Mouse (Mus musculus) right cerebral cortex, postnatal 36 days (tissue): ENCODE measurements around the gene Dcp1a.

Source experiments
- DNase-seq, 2 experiments: peaks; one replicate each; pipeline ENCODE4 v3.0.0; 2022; ENCODE audit warnings: low spot score in 2 of 2, mixed read lengths in 1 of 2

Gene Dcp1a

DNA sequence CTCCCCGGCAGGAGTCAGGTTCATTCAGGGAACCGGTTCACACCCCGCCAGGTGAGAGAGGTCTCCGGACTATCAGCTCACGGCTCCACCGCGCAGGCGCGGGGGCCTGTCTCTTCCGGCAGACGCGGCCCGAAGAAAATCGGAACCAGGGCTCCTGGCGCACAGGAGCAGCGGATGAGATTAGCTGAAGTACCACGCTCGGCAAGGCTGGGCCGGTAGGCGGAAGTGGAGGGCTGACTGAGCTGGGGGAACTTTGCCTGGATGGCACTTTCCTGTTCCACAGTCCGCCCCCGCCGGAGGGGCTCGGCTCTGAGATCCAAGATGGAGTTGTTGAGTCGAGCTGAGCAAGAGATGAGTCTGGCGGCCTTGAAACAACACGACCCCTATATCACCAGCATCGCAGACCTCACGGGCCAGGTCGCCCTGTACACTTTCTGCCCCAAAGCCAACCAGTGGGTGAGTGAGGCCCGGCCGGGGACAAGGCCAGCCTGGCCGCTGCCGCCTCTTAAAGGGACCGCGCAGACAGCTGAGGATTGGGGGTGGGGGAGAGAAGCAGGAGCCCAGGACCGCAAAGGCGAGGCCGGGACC is at the start of gene Dcp1a:
Dcp1a (plus strand) TSS at position 175 of the 588 bp plus-strand sequence.
- DNase-seq = peak; percentile 95

- no peak for DNase-seq
Observed at GRCm38 (mm10) chr14:30429606-30430005, 49.7 kb upstream of the Dcp1a start.

DNA sequence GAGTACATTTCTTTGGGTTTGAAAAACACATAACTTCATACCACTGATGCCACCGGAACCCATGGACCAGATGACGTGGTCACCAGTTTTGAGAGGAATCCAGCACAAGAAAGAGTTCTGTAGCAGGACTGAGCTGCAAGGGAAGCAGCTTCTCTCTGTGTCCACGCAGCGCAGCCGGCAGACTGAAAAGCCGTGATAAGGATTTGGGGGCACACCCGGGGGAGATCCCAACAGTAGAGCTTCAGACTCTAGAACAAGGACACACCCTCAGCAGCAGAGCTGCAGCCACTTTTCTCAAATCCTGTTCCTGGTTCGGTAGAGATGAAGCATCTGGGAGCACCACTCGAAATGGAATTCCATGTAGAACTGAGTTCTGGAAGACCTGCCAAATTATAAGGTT is 49.3 kb upstream of the Dcp1a start:
- no peak for DNase-seq

GRCm38 (mm10) chr14:30430446-30430845 is 48.9 kb upstream of the Dcp1a start:
- no peak for DNase-seq

- DNase-seq = no peak
Observed at GRCm38 (mm10) chr14:30435316-30435715, 44.0 kb upstream of the Dcp1a start.

DNA sequence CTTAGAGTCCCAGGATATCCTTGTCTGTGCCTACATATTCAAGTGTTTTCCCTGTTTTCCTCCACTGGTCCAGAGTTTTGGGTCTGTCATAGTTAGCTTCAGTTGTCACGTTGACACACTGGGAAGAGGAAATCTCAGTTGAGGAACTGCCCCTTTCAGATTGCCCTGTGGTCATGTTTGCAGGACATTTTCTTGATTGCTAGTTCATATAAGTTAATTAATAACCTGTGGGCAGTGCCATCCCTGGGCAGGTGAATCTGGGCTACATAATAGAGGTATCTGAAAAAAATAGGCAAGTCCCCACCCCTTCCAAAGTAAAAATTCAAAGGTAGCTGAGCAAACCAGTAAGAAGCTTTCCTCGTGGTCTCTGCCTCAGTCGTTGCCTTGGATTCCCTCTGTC is 39.4 kb upstream of the Dcp1a start:
- no peak for DNase-seq

DNA sequence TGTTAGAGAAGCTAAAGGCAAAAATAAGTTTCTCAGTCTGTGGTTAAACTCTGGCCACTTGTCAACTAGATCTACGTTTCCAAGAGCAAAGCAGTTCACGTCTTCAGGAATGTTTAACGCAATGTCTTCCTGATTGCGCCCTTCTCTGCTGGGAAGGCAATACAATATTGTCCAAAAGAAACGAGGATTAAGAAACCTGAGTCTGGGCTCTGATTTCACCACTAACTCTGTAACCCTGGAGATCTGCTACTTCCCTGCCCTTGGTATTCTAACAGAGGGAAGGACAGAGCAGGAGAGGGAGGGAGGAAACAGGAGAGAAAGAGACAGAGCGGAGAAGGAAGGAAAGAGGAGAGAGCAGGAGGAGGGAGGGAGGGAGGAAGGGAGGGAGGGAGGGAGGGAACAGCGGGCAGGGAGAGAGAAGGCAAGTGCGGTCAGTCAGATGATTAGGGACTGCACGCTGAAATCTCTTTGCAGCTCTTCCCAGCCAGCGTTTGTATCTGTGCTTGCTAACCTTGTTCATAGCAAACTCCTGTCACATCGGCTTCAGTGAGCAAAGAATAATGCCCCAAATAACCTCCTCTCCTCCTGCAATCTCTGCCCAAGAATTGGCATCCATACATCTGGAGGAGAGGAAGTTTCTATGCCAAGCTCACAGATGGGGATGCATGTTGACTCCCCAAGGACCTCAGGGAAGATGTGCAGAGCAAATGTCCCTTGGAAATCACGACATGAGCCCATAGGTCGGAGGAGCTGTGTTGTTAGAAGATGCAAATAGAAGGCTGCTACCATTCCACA is 23.3 kb upstream of the Dcp1a start:
- DNase-seq = no peak

DNA sequence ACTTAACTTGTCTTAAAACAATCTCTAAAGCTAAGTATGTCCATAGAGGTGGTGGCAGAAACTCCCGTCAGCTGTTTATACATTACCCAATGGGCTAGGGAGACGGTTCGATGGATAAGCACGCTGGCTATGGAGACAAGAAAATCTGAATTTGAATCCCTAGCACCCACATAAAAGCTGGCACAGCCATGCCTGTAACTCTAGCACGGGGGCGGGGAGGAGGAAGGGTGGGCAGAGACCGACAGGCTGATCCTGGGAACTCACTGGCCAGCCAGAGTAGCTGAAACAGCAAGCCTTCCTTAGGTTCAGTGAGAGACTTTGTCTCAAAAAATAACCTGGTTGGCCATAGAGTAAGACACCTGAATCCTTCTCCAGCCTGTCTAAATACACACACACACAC is 21.9 kb upstream of the Dcp1a start:
- peak in 1 of 2 experiments; percentile 63 for DNase-seq

GRCm38 (mm10) chr14:30457897-30458296 is 21.4 kb upstream of the Dcp1a start:
- peak; percentile 34 to 36 for DNase-seq

GRCm38 (mm10) chr14:30458820-30459219 is 20.5 kb upstream of the Dcp1a start:
- no peak for DNase-seq

- peak; percentile 56 to 63 for DNase-seq
Observed at GRCm38 (mm10) chr14:30459891-30460523, 19.3 kb upstream of the Dcp1a start.

DNA sequence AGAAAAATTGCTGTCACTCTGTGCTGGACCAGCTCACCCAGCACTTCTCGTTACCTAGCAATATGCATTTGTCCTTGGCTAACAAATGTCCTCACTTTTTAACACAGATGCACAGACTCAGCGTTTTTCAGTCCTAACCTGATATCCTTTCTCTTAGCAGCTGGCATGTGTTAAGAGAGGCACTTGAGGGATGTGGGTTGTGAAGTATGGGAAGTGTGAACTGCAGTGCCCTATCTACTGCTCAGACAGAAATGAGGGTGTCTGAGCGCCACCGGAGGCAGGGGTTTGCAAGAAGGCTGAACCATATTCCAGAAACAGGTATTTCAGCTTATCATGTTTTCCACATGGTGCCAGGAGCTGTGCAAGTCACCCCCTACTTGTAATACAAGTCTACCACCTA is 16.0 kb upstream of the Dcp1a start:
- no peak for DNase-seq

GRCm38 (mm10) chr14:30473605-30474004 is 5.7 kb upstream of the Dcp1a start:
- DNase-seq = no peak

DNA sequence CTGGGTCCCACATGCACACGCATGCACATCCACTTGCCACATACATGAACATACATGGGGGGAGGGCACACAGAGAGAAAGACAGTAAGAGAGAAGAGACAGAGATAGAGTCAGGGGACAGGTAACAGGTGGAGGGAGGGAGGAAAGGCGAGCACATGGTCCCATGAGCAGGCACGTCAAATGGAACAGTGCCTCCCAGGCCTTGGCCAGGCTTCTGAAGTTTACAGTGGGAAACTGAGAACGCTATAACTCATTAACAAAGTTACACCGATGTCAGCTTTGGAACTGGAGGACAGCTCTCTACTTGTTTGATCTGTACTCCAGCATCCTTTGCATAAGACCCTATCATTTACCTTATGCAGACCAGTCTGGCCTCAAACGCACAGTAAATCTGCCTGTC is 4.9 kb upstream of the Dcp1a start:
- no peak for DNase-seq

GRCm38 (mm10) chr14:30491342-30491741 is 12.0 kb downstream of the Dcp1a start, which contains the start of gene Cacna1d:
Gene Cacna1d (minus strand): TSS chr14:30491455.
- DNase-seq = no peak

DNA sequence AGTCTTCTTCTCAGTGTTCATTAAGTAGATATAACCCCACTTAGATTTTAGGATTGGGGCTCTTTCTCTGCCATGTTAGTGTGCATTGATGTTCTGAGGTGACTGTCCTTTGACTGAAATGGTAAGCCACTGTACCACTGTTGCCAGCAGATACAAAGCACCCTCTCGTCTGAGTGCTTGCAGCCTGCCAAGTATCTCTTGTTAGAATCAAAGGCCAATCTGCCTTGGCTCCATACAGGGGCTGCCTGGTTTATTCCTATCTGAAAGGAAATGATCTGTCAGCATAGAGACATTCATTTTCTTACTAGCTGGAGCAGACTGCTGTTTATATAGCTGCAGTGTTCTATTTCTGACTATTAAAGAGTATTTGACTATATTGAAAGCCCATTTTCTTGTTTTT is 13.9 kb downstream of the Dcp1a start:
- no peak for DNase-seq

DNA sequence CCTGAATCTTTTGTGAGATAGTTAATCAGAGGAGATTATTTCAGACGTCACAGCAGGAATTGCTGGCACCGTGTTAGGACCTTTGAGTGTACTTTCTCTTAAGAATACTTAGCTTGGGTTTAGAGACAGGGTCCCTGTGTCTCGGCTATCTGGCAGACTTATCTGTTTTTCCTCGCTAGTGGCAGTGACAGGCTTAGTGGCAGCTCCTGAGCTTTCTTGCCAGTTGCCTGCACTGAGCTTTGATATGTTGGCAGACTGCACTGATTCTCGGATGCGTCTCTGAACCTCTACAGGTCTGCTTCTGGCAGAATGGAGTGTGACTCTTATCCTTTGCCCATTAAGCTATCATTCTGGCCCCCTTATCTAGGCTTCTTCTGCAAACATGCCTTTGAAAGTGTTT is 15.7 kb downstream of the Dcp1a start:
- no peak for DNase-seq

GRCm38 (mm10) chr14:30498202-30498601 is 18.9 kb downstream of the Dcp1a start:
- DNase-seq = no peak

DNA sequence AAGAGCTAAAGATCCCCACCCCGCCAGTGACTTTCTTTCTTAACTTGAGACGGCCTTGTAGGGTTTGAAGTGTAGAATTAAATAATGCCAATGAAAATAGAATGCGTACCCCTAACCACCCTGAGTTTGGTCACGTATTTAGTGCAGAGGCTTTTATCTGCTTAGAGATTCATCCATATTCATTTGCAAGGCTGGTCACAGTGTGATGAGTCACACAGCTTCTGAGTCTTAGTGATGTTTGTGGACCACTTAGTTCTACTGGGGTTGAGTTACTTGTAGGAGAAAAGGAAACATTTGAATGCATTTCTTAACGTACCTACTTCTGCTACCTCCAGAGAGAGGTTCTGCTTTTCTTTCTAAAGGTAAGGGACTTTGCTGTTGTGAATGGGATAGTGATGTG is 25.7 kb downstream of the Dcp1a start:
- DNase-seq = no peak

DNA sequence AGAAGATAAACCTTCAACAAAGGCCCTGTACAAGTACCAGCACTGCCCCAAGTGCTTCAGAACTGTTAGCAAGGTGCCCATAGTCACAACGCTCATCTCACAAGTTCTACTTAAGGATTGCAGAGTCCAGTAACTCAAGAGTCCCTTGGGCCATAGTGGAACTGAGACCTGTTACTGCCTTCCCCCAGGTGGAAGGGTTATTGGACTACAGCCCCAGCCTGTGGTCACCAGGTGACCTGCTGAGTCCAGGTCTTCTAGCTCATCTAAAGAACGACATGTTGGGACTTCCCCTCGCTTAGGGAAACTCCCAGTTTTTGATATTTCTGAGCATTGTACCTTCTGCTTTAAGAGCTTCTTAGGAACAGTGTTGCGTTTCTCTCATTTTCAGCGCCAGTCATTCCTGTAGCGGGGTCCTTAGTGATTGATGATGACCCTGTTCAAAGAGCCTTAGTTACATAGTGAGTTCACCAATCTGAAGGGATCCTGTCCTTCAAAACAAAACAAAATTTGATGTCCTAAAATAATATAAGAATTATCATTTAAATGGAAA is 31.0 kb downstream of the Dcp1a start:
- no peak for DNase-seq

GRCm38 (mm10) chr14:30512896-30513295 is 33.6 kb downstream of the Dcp1a start:
- no peak for DNase-seq

DNA sequence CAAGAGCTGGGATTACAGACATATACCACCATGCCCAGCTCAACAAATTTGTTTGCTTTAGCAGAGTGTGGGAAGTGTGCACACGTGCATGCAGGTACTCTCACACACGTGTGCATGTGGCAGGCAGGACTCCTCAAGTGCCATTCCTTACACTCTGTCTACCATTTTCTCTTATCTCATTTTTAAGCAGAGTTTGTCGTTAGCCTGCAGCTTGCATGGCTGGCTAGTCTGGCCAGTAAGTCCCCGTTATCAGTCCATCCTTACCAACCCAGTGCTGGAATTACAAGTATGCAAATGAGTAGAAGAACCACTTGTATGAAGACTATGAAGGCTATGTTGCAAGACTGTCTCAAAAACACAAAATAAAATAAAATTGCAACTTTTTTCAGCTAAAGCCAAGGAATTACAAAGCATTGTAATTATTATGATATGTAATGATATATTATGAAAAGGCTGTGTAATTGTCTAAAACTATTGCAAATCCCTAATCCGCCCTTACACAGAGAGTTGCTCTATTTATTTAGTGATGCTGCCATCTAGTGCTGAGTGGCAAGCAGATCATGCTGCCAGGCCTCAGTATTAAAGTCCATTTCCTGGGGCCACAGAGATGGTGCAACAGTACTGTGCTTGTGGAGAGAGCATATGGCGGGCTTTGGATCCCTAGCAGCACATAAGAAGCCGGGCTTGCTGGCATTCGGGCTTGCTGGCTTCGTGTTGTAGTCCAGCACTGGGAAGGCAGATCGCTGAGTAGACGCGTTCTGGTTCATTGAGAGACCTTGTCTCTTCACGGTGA is 36.8 kb downstream of the Dcp1a start:
- no peak for DNase-seq
